Mouse (Mus musculus) C2C12 (cell line): ENCODE measurements around the gene Zswim3.

ENCODE experiments used
- CEBPB ChIP-seq: IDR thresholded peaks from one replicate; pipeline ENCODE4 v1.6.1; 2011; ENCODE audit warnings: low read depth, mild to moderate bottlenecking, control low read depth, moderate library complexity
- CTCF ChIP-seq: IDR thresholded peaks from one replicate; pipeline ENCODE4 v1.5.1; 2011; ENCODE audit not compliant: control insufficient read depth, insufficient read depth, insufficient read length
- FOSL1 ChIP-seq: IDR thresholded peaks from one replicate; pipeline ENCODE4 v1.8.0; 2011; ENCODE audit warnings: mild to moderate bottlenecking, low read length; ENCODE audit not compliant: poor library complexity, insufficient read depth, severe bottlenecking

- TF ChIP-seq CTCF (no peak), CEBPB (no peak), FOSL1 (no peak)
Measured at GRCm38 (mm10) chr2:164786388-164786885, 18.5 kb upstream of the Zswim3 start.
